Mouse (Mus musculus) neural tube, embryonic 14.5 days (tissue): ENCODE measurements around the gene Msrb1. TPM values are rescaled to one million over a fixed set of nuclear protein-coding genes. Genes with fewer than 3 reads are reported as not detected.

Source experiments
- ATAC-seq: fragments of 200-750 bp; cut with Nextera tagmentation; 2 replicates; pipeline ENCODE4 v1.8.0; 2017; ENCODE audit warnings: low read depth, mild to moderate bottlenecking, moderate TSS enrichment, moderate library complexity
- H3K27ac ChIP-seq: fragments of 300-500 bp; sonication (generic); 2 replicates; pipeline ENCODE4 v1.5.1; 2014; ENCODE audit warnings: low read depth, mild to moderate bottlenecking, control low read depth, low read length, moderate library complexity, mixed read lengths
- H3K27me3 ChIP-seq: fragments of 300-500 bp; sonication (generic); 2 replicates; pipeline ENCODE4 v1.6.1; 2014; ENCODE audit warnings: low read length; ENCODE audit not compliant: control insufficient read depth, insufficient read depth
- H3K36me3 ChIP-seq: fragments of 300-500 bp; sonication (generic); 2 replicates; pipeline ENCODE4 v1.6.1; 2014; ENCODE audit warnings: low read length, mixed read lengths; ENCODE audit not compliant: control insufficient read depth, insufficient read depth
- H3K4me1 ChIP-seq: fragments of 300-500 bp; sonication (generic); 2 replicates; pipeline ENCODE4 v1.6.1; 2014; ENCODE audit warnings: low read length; ENCODE audit not compliant: control insufficient read depth, insufficient read depth
- H3K4me2 ChIP-seq: fragments of 300-500 bp; sonication (generic); 2 replicates; pipeline ENCODE4 v1.6.1; 2014; ENCODE audit warnings: mild to moderate bottlenecking, low read depth, low read length, control low read depth
- H3K4me3 ChIP-seq: fragments of 300-500 bp; sonication (generic); 2 replicates; pipeline ENCODE4 v1.5.1; 2014; ENCODE audit warnings: low read depth, low read length, control low read depth, mixed read lengths
- H3K9ac ChIP-seq: fragments of 300-500 bp; sonication (generic); replicated peaks from 2 replicates; pipeline ENCODE4 v1.6.1; 2014; ENCODE audit warnings: low read depth, mild to moderate bottlenecking, control low read depth, low read length, mixed read lengths
- H3K9me3 ChIP-seq: fragments of 300-500 bp; sonication (generic); 2 replicates; pipeline ENCODE4 v1.6.1; 2016; ENCODE audit warnings: low read length; ENCODE audit not compliant: control insufficient read depth
- WGBS: fragments of 180-500 bp; shearing (Covaris S2); extraction: QIAGEN DNeasy Blood & Tissue Kit; methylation state at CpG from one replicate; pipeline ENCODE4 v1.1.7; 2014; 5-methylcytosine and 5-hydroxymethylcytosine counted together
- polyA plus RNA-seq: library from polyadenylated mRNA; unstranded; fragments of >200 nt; fragmentation: Nextera tagmentation; extraction: Ambion mirVana; gene quantifications from 2 replicates; pipeline ENCODE4 v1.2.1, GENCODE M21; 2014

Gene Msrb1
- polyA plus RNA-seq, 1 experiment from 2014 or later, result 27.7 TPM

DNA sequence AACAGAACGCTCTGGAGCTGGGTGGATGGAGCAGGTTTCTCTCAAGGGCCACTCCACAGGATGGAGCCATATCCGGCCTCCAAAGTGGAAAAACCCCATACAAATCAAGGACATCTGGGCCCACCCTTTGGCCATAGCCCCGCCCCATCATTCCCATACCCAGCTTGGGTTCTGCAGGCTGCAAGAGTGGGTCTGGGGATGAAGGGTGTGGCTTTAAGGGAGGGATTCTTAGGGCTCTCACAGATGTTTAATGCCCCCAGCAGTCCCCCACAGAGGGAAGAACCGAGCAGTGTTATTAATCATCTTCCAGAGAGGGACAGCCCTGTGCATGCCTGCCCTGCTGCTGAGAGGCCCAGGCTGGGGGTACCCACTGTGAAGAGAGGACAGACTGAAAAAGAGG is 10.5 kb downstream of the Msrb1 start:
- WGBS, result 41% methylated on average over 4 of the region's 4 CpGs
- no peaks in the 10 kb centered on the region for H3K9me3 ChIP-seq
- no peaks in the 10 kb centered on the region for H3K36me3 ChIP-seq
- H3K4me1 ChIP-seq, result no peaks in the 10 kb centered on the region
- peaks cover 19% of the 10 kb centered on the region for H3K27me3 ChIP-seq
- H3K9ac ChIP-seq, result 0 out of 2 replicates have a peak overlapping the region, but pooled peaks have one; percentile 16
- ATAC-seq, result no peak
- H3K4me3 ChIP-seq, result no peak overlapping the region
- no peak overlapping the region for H3K4me2 ChIP-seq
- H3K27ac ChIP-seq, result no peak overlapping the region

DNA sequence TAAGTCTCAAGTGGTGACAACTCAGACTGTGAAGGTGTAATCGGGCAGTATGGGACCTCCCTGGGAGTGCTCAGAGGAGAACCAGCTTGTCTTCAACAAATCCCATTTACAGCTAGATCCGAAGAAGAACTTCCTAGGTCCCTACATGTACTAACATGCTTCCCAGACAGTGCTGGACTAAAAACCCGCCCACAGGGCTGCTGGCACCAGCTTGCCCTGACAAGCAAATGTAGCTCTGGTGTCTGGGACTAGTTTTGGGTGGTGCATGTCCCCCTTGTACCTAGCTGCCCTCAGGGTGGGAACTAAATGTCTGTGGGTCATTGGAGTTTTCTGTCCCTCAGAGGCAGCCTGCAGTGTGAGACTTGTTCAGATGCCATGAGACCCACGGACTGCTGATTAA is 15.1 kb downstream of the Msrb1 start:
- no peak overlapping the region for H3K27ac ChIP-seq
- no peak overlapping the region for H3K4me3 ChIP-seq
- 30% methylated on average over 4 of the region's 4 CpGs for WGBS
- H3K9me3 ChIP-seq, result no peaks in the 10 kb centered on the region
- H3K4me1 ChIP-seq, result 0 out of 2 replicates have a peak, but pooled peaks cover 6% of the 10 kb centered on the region
- H3K36me3 ChIP-seq, result no peaks in the 10 kb centered on the region
- ATAC-seq, result no peak
- H3K27me3 ChIP-seq, result peaks cover 47% of the 10 kb centered on the region
- no peak overlapping the region for H3K4me2 ChIP-seq
- no peak overlapping the region for H3K9ac ChIP-seq

DNA sequence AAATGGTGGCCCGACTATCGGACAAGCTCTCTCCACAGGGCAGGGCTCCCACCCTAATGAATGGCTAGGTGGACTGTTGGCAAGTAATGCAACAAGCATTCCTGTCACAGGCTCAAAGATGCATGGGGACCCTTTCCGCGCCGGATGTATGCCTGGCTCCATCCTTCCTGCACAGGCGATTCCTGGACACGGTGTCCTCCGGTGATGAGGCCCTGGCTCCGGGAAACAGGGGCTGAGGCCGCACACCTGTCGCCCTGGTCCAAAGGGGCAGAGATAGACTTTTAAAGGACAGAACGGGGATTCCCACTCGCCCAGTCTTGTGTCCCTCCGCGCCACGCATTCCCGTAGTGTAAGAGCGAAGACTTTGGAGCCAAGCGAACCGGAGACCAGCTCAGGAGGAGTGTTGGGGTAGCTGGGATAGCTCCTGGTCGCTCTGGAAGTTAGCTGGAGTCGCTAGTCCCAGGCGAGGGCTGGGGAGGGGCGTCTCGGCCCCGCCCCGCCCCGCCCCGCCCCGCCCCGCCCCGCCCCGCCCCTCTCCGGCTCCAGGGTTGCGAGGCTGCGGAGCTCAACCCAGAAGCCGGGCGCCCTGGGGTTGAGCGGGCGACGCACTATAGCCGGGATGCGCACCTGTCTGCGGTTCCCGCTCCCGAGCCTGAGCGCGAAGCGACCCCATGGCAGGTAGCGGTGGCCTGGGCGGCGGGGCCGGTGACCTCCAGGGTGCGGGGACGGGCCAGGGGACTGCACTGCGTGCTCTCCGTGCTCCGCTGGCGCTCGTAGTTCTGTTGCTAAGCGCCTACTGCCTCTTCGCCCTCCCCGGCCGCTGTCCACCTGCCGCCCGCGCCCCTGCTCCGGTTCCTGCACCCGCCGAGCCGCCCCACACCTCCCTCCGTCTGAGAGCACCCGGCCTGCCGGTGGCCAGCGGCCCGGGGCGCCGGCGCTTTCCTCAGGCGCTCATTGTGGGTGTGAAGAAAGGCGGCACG is 16.3 kb downstream of the Msrb1 start, which contains the start of gene Hs3st6:
Gene Hs3st6 (plus strand): TSS at position 574 of the 980 bp plus-strand sequence.
- peak; percentile 58; the same call in 1 of the 2 replicates for ATAC-seq
- WGBS, result under 1% methylated on average over 71 of the region's 82 CpGs

DNA sequence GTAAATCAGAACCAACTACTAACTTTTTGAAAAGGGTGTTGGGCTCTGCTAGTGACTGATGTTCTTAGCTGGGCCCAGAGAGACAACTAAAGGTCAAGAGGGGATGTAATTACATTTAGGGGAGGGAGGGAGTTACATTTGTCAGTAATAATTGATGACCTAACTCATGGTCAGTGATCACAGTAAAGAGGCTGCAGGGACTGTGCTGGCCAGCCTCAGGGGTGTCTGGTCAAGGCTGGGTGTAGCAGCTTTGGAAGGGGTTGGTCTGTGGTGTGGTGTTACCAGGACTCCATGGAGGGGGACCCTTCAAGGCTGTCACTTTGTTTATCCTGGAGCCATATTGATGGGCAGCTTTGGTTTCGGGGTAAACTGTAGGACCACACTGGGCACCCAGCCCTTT is 21.0 kb downstream of the Msrb1 start:
- ATAC-seq, result no peak
- Histone ChIP-seq H3K36me3 (no peaks in the 10 kb centered on the region), H3K9ac (no peak overlapping the region), H3K27ac (no peak overlapping the region), H3K9me3 (no peaks in the 10 kb centered on the region), H3K4me3 (no peak overlapping the region), H3K4me2 (no peak overlapping the region), H3K4me1 (0 out of 2 replicates have a peak, but pooled peaks cover 6% of the 10 kb centered on the region), H3K27me3 (peaks cover 27% of the 10 kb centered on the region)
- WGBS, result 93% methylated on average over 1 of the region's 1 CpGs

More for the DNA sequence above, 16.3 kb downstream of the Msrb1 start, which contains the start of gene Hs3st6:
- H3K27me3 ChIP-seq, result peaks cover 47% of the 10 kb centered on the region
- H3K4me3 ChIP-seq, result peak within 1 kb of the TSS; percentile 38
- no peak within 1 kb of the TSS for H3K27ac ChIP-seq
- H3K4me1 ChIP-seq, result 0 out of 2 replicates have a peak, but pooled peaks cover 6% of the 10 kb centered on the region
- H3K36me3 ChIP-seq, result no peaks in the 10 kb centered on the region
- peak within 1 kb of the TSS; percentile 47; the same call in 1 of the 2 replicates for H3K9ac ChIP-seq
- peak within 1 kb of the TSS; percentile 69 for H3K4me2 ChIP-seq
- no peaks in the 10 kb centered on the region for H3K9me3 ChIP-seq

DNA sequence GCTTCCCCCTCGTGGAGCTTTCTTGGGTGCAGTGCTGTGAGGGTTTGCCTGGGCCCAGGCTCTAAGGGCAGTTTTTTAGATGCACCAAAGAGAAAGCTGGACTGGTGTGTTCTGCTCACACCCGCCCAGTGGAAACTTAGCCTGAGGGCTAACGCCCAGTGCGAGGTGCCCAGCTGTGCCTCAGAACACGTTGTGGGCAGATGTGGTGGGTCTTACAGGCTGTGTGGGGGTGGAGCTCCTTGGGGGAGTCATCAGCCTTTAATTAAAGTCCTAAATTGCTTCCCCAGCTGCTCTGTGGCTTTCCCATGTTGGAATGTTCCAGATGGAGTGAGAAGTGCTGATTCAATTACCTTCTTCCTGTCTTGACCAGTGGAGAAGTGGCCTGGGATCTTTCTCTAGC is 24.7 kb downstream of the Msrb1 start:
- H3K27me3 ChIP-seq, result no peaks in the 10 kb centered on the region
- H3K4me2 ChIP-seq, result no peak overlapping the region
- no peak overlapping the region for H3K9ac ChIP-seq
- H3K36me3 ChIP-seq, result no peaks in the 10 kb centered on the region
- H3K4me1 ChIP-seq, result no peaks in the 10 kb centered on the region
- H3K27ac ChIP-seq, result no peak overlapping the region
- no peak for ATAC-seq
- H3K9me3 ChIP-seq, result no peaks in the 10 kb centered on the region
- no peak overlapping the region for H3K4me3 ChIP-seq
- WGBS, result 52% methylated on average over 5 of the region's 5 CpGs

DNA sequence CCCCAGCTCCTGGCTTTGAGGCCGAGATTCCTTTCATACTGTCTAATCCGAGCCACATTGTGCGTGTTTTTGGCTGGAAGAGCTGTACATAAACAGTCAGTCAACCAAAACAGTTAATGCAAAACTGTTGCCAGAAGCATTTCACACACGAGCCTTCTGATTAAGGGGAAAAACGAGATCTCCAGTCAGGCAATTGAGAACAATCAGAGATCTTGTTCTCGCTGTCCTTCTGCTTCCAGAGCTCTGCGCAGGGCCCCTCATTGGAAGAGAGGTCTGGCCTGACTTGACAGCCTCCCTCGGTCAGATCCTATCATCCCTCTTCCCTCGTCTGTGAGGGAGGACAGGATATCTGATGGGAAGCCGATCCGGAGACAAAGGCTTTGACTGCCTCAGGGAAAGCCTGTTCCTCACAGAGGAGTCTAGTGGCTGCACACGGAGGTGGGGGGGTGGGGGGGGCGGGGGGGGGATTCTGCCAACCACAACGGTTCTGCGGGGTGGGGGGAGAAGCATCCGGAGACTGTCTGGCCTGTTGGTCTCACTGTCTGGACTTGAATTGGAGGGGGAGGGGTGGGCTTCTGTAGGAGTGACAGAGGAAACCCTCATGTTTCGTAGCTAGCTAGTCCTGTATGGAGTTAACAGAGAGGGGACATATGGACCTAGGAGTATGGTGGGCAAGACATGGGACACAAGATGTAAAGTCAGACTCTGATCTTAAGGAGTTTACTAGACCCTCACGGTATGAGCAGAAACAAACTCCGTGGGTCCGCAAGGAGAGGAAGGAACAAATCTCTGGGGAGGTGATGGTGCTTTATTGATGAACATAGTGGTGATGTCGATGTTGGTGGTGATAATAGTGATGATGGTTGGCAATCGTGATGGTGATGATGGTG is 28.8 kb downstream of the Msrb1 start:
- ATAC-seq, result no peak
- WGBS, result 60% methylated on average over 22 of the region's 22 CpGs
- no peaks in the 10 kb centered on the region for H3K4me1 ChIP-seq
- H3K27ac ChIP-seq, result no peak overlapping the region
- no peak overlapping the region for H3K4me2 ChIP-seq
- no peak overlapping the region for H3K4me3 ChIP-seq
- H3K36me3 ChIP-seq, result no peaks in the 10 kb centered on the region
- no peaks in the 10 kb centered on the region for H3K9me3 ChIP-seq
- no peaks in the 10 kb centered on the region for H3K27me3 ChIP-seq
- no peak overlapping the region for H3K9ac ChIP-seq

GRCm38 (mm10) chr17:24766266-24766875 is 29.9 kb downstream of the Msrb1 start:
- Histone ChIP-seq H3K4me2 (no peak overlapping the region), H3K36me3 (no peaks in the 10 kb centered on the region), H3K27me3 (no peaks in the 10 kb centered on the region), H3K4me1 (no peaks in the 10 kb centered on the region), H3K9ac (no peak overlapping the region), H3K4me3 (no peak overlapping the region), H3K27ac (no peak overlapping the region), H3K9me3 (no peaks in the 10 kb centered on the region)
- 29% methylated on average over 12 of the region's 12 CpGs for WGBS
- no peak for ATAC-seq

- WGBS, result 58% methylated on average over 3 of the region's 3 CpGs
- no peak for ATAC-seq
Observed at GRCm38 (mm10) chr17:24769146-24769545, 32.7 kb downstream of the Msrb1 start.

More at GRCm38 (mm10) chr17:24769146-24769545, 32.7 kb downstream of the Msrb1 start:
- Histone ChIP-seq H3K9ac (no peak overlapping the region), H3K27me3 (no peaks in the 10 kb centered on the region), H3K4me2 (no peak overlapping the region), H3K9me3 (no peaks in the 10 kb centered on the region), H3K4me1 (no peaks in the 10 kb centered on the region), H3K4me3 (no peak overlapping the region), H3K27ac (no peak overlapping the region), H3K36me3 (no peaks in the 10 kb centered on the region)
